Mouse (Mus musculus) CH12.LX (cell line): ENCODE data around the gene Scaf4. TPM values are rescaled to one million over a fixed set of nuclear protein-coding genes. Genes with fewer than 3 reads are reported as not detected.
A peak's percentile ranks its signal among the peaks of the same experiment; 100 is the strongest.

ENCODE experiments used
- DNase-seq: peaks from one replicate; pipeline ENCODE4 v3.0.0-alpha.2; 2013; ENCODE audit errors: extremely low read depth
- H3K27ac ChIP-seq: 2 replicates; pipeline ENCODE4 v1.5.1; 2012; ENCODE audit warnings: low read depth, mild to moderate bottlenecking, control low read depth, moderate library complexity; ENCODE audit not compliant: insufficient read depth
- H3K27me3 ChIP-seq: replicated peaks from 2 replicates; pipeline ENCODE3; 2012; ENCODE audit warnings: inconsistent platforms
- H3K36me3 ChIP-seq, 2 experiments: replicated peaks in 1 of 2; 2 replicates each; pipeline versions ENCODE3 to v1.6.1; 2012; ENCODE audit warnings: inconsistent platforms in 1 of 2, low read length in 1 of 2, mild to moderate bottlenecking in 1 of 2, mixed read lengths in 1 of 2, moderate library complexity in 1 of 2; ENCODE audit not compliant: control insufficient read depth in 1 of 2, insufficient read depth in 1 of 2
- H3K4me1 ChIP-seq, 2 experiments: 2 replicates each; pipeline ENCODE4 v1.6.1; 2012; ENCODE audit warnings: inconsistent platforms in 1 of 2, moderate library complexity in 1 of 2; ENCODE audit not compliant: insufficient read depth in 2 of 2, control insufficient read depth in 1 of 2
- H3K4me2 ChIP-seq: 2 replicates; pipeline ENCODE4 v1.6.1; 2012; ENCODE audit warnings: low read depth, mild to moderate bottlenecking, control low read depth; ENCODE audit not compliant: poor library complexity, insufficient read depth, severe bottlenecking
- H3K4me3 ChIP-seq, 3 experiments: fragments of 150-350 bp in 1 of 3; sonication (generic) in 1 of 3; replicated peaks in 1 of 3; 2 replicates each; pipeline versions ENCODE3 to v1.5.1; 2011 to 2012; ENCODE audit warnings: low read depth in 2 of 3, low read length in 2 of 3, mild to moderate bottlenecking in 2 of 3, moderate library complexity in 2 of 3, control low read depth in 1 of 3, improper control_type of control experiment in 1 of 3, inconsistent platforms in 1 of 3, mixed read lengths in 1 of 3; ENCODE audit not compliant: poor library complexity in 1 of 3
- H3K79me2 ChIP-seq: replicated peaks from 2 replicates; pipeline ENCODE4 v1.6.1; 2012; ENCODE audit warnings: mild to moderate bottlenecking, moderate library complexity; ENCODE audit not compliant: control insufficient read depth, poor library complexity, insufficient read depth, severe bottlenecking; ENCODE audit errors: extremely low read depth
- H3K9ac ChIP-seq: 2 replicates; pipeline ENCODE4 v1.6.1; 2012; ENCODE audit warnings: low read depth, mild to moderate bottlenecking, control low read depth, moderate library complexity; ENCODE audit not compliant: insufficient read depth
- H3K9me3 ChIP-seq: replicated peaks from 2 replicates; pipeline ENCODE3; 2012; ENCODE audit warnings: low read length, inconsistent platforms, mixed read lengths
- BHLHE40 ChIP-seq: IDR thresholded peaks from 2 replicates; pipeline ENCODE4 v1.6.1; 2011; ENCODE audit warnings: mild to moderate bottlenecking, low read depth, low read length, improper control_type of control experiment
- CHD1 ChIP-seq: IDR thresholded peaks from 2 replicates; pipeline ENCODE4 v1.6.1; 2012; ENCODE audit warnings: low read depth, low read length, improper control_type of control experiment, inconsistent platforms
- CHD2 ChIP-seq: IDR thresholded peaks from 2 replicates; pipeline ENCODE4 v1.6.1; 2011; ENCODE audit warnings: low read length, improper control_type of control experiment
- CTCF ChIP-seq, 2 experiments: IDR thresholded peaks in 1 of 2; conservative IDR thresholded peaks in 1 of 2; 2 replicates each; pipeline ENCODE4 v1.5.1; 2011 to 2012; ENCODE audit warnings: low read depth in 2 of 2, low read length in 2 of 2, improper control_type of control experiment in 1 of 2, inconsistent platforms in 1 of 2, mild to moderate bottlenecking in 1 of 2, moderate library complexity in 1 of 2
- E2F4 ChIP-seq: IDR thresholded peaks from 2 replicates; pipeline ENCODE4 v1.6.1; 2011; ENCODE audit warnings: low read depth, low read length, improper control_type of control experiment; ENCODE audit not compliant: insufficient replicate concordance
- ELF1 ChIP-seq: IDR thresholded peaks from 2 replicates; pipeline ENCODE4 v1.6.1; 2014; ENCODE audit warnings: low read depth, mild to moderate bottlenecking, inconsistent platforms, low read length, improper control_type of control experiment
- EP300 ChIP-seq: IDR thresholded peaks from 2 replicates; pipeline ENCODE4 v1.6.1; 2011; ENCODE audit warnings: low read length, improper control_type of control experiment
- ETS1 ChIP-seq: conservative IDR thresholded peaks from 2 replicates; pipeline ENCODE4 v1.6.1; 2012; ENCODE audit warnings: low read depth, mild to moderate bottlenecking, inconsistent platforms, low read length, improper control_type of control experiment, moderate library complexity
- GABPA ChIP-seq: IDR thresholded peaks from 2 replicates; pipeline ENCODE4 v1.6.1; 2012; ENCODE audit warnings: low read depth, low read length, improper control_type of control experiment, inconsistent platforms; ENCODE audit not compliant: insufficient replicate concordance
- HCFC1 ChIP-seq: IDR thresholded peaks from 2 replicates; pipeline ENCODE4 v1.6.1; 2012; ENCODE audit warnings: low read depth, mild to moderate bottlenecking, inconsistent platforms, low read length, improper control_type of control experiment
- IRF4 ChIP-seq: IDR thresholded peaks from 2 replicates; pipeline ENCODE4 v1.6.1; 2014; ENCODE audit warnings: low read depth, mild to moderate bottlenecking, inconsistent platforms, low read length, improper control_type of control experiment
- JUN ChIP-seq: IDR thresholded peaks from 2 replicates; pipeline ENCODE4 v1.6.1; 2011; ENCODE audit warnings: low read depth, mild to moderate bottlenecking, low read length, improper control_type of control experiment, moderate library complexity; ENCODE audit not compliant: insufficient read depth
- KAT2A ChIP-seq: IDR thresholded peaks from 2 replicates; pipeline ENCODE4 v1.6.1; 2012; ENCODE audit warnings: low read length, improper control_type of control experiment, inconsistent platforms; ENCODE audit not compliant: insufficient replicate concordance
- MAX ChIP-seq: IDR thresholded peaks from 2 replicates; pipeline ENCODE4 v1.6.1; 2011; ENCODE audit warnings: low read length, improper control_type of control experiment
- MAZ ChIP-seq: IDR thresholded peaks from 2 replicates; pipeline ENCODE4 v1.6.1; 2012; ENCODE audit warnings: low read depth, mild to moderate bottlenecking, inconsistent platforms, low read length, improper control_type of control experiment, moderate library complexity
- MXI1 ChIP-seq: IDR thresholded peaks from 2 replicates; pipeline ENCODE4 v1.6.1; 2011; ENCODE audit warnings: mild to moderate bottlenecking, low read depth, low read length, improper control_type of control experiment
- NELFE ChIP-seq: IDR thresholded peaks from 2 replicates; pipeline ENCODE4 v1.6.1; 2011; ENCODE audit warnings: low read depth, low read length, improper control_type of control experiment
- POLR2A ChIP-seq: IDR thresholded peaks from 2 replicates; pipeline ENCODE4 v1.6.1; 2011; ENCODE audit warnings: low read depth, mild to moderate bottlenecking, improper control_type of control experiment, low read length
- POLR2AphosphoS2 ChIP-seq: IDR thresholded peaks from 2 replicates; pipeline ENCODE4 v1.6.1; 2011; ENCODE audit warnings: low read depth, low read length, improper control_type of control experiment
- RAD21 ChIP-seq: IDR thresholded peaks from 2 replicates; pipeline ENCODE4 v1.6.1; 2011; ENCODE audit warnings: low read depth, mild to moderate bottlenecking, low read length, improper control_type of control experiment, moderate library complexity
- RCOR1 ChIP-seq: conservative IDR thresholded peaks from 2 replicates; pipeline ENCODE4 v1.6.1; 2012; ENCODE audit warnings: low read depth, mild to moderate bottlenecking, inconsistent platforms, low read length, improper control_type of control experiment
- SIN3A ChIP-seq: IDR thresholded peaks from 2 replicates; pipeline ENCODE4 v1.6.1; 2012; ENCODE audit warnings: low read length, improper control_type of control experiment, inconsistent platforms
- SMC3 ChIP-seq: IDR thresholded peaks from 2 replicates; pipeline ENCODE4 v1.6.1; 2011; ENCODE audit warnings: low read depth, low read length, improper control_type of control experiment
- USF2 ChIP-seq: conservative IDR thresholded peaks from 2 replicates; pipeline ENCODE4 v1.6.1; 2011; ENCODE audit warnings: low read depth, low read length, improper control_type of control experiment
- ZC3H11A ChIP-seq: IDR thresholded peaks from 2 replicates; pipeline ENCODE4 v1.6.1; 2012; ENCODE audit warnings: low read depth, mild to moderate bottlenecking, inconsistent platforms, low read length, improper control_type of control experiment
- ZMIZ1 ChIP-seq: IDR thresholded peaks from 2 replicates; pipeline ENCODE4 v1.6.1; 2012; ENCODE audit warnings: low read depth, mild to moderate bottlenecking, inconsistent platforms, low read length, improper control_type of control experiment
- ZNF384 ChIP-seq: IDR thresholded peaks from 2 replicates; pipeline ENCODE4 v1.6.1; 2012; ENCODE audit warnings: low read depth, low read length, improper control_type of control experiment, inconsistent platforms
- dilution Hi-C: fragments of 300-500 bp; cut with MboI; formaldehyde crosslinking; loops from 2 replicates; pipeline ENCODE4 v1.14.3; 2020; ENCODE audit warnings: low sequenced_read_pairs; ENCODE audit not compliant: extremely low pct_unique_long_range_greater_than_20kb, extremely low pct_ligation_motif_present
- in situ Hi-C: fragments of 300-500 bp; cut with MboI; formaldehyde crosslinking; loops from 3 replicates; pipeline ENCODE4 v1.14.3; 2019; ENCODE audit warnings: low sequenced_read_pairs, low pct_ligation_motif_present, low pct_unique_long_range_greater_than_20kb, mixed read lengths
- polyA plus RNA-seq: library from polyadenylated mRNA; unstranded; fragments of >175 nt; gene quantifications from 2 replicates; pipeline ENCODE4 v1.2.1, GENCODE M21; 2012; ENCODE audit warnings: low read depth; ENCODE audit not compliant: insufficient read length
- total RNA-seq, 2 experiments: library from RNA; depleted of rRNA; stranded (reverse); fragments of 300-350 nt in 1 of 2; fragments of >200 nt in 1 of 2; gene quantifications; 2 replicates each; pipeline ENCODE4 v1.2.3; 2012 to 2014

Gene Scaf4
- total and polyA plus RNA-seq, 3 experiments = 6.0 to 60.4 (median 17.5) TPM

DNA sequence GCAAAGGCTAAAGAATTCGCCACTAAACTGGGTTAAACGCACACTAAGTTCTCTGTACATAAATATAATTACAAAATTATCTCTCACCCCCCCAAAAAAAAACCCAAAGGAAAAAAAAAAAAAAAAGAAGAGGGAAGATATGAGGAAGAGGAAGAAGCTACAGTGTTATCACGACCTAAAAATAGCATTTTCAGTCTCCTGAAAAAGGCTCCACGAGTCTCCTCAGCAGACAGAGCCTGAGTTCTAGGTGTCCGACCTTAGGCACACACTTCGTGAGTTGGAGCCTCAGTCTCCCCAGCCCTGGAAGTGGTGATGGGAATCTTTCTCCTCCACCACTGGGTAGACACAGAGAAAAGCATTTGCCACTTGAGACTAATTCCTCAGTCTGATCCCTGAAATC, 85.7 kb downstream of the Scaf4 start:
- no peaks in the 10 kb centered on the region for H3K79me2 ChIP-seq
- H3K9ac ChIP-seq = no peak overlapping the region
- no peak overlapping the region for H3K27ac ChIP-seq
- H3K4me1 ChIP-seq = peaks cover 24 to 25% of the 10 kb centered on the region in 2 experiments
- H3K27me3 ChIP-seq = peaks cover 8% of the 10 kb centered on the region
- TF ChIP-seq GABPA = no peak
- in situ Hi-C loops = loop anchor here (25.0 kb wide), 1 partner anchor 1811 kb away; no protein-coding TSS in a partner anchor
- H3K4me3 ChIP-seq = no peak overlapping the region
- no peak for DNase-seq
- H3K9me3 ChIP-seq = no peaks in the 10 kb centered on the region
- dilution Hi-C loops = no loop called here
- no peaks in the 10 kb centered on the region for H3K36me3 ChIP-seq
- H3K4me2 ChIP-seq = no peak overlapping the region

DNA sequence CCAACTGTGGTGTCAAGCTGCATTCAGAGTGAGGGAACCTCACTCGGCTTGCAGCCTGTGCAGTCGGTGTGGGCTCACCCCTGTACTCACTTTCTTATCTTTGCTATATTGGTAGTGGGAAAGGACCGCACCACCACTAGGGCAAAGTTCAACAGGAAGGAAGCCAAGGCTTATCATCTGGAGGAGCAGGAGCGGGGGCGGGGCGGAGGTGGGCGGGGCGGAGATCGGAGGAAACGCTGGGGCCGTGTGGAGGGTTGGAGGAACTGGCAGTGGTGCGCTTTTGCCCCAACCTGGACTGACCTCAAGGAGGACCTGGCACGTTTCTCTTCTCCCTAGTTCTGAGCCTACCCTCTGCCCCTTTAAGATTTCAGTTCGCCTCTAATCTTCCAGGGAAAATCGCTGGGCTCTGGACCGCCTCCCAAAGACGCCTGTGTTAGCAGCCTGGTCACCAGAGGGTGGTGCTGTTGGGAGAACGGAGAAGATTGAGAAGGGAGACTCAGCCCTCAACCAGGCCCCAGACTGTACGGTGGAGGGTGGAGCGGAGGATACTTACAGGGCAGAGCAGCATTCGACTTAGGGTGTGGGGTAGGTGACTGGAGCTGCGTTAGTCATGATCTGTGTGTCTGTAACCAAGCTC, 86.8 kb downstream of the Scaf4 start:
- dilution Hi-C loops (no loop called here), in situ Hi-C loops (loop anchor here (25.0 kb wide), 1 partner anchor 1810 kb away; no protein-coding TSS in a partner anchor)
- Histone ChIP-seq H3K4me2 (peak overlapping the region; percentile 82), H3K27me3 (peaks cover 11% of the 10 kb centered on the region), H3K9me3 (no peaks in the 10 kb centered on the region), H3K4me1 (peaks cover 24 to 25% of the 10 kb centered on the region in 2 experiments), H3K79me2 (no peaks in the 10 kb centered on the region), H3K27ac (0 out of 2 replicates have a peak overlapping the region, but pooled peaks have one; percentile 1), H3K36me3 (no peaks in the 10 kb centered on the region), H3K4me3 (peak overlapping the region; percentile 38 to 44 (median 40)), H3K9ac (peak overlapping the region; percentile 22; the same call in 1 of the 2 replicates)
- DNase-seq = peak; percentile 83
- TF ChIP-seq HCFC1 (peak; percentile 62), CTCF (conservative IDR thresholded peaks at IDR 0.05 in 1 of 2, IDR thresholded peaks at IDR 0.05 in 1 of 2; ENCODE audit: low read depth in 2 of 2, low read length in 2 of 2) (peak; percentile 13 to 77; a peak in 2 of 4 replicates), KAT2A (0 out of 2 replicates have a peak, but pooled peaks have one; percentile 4), E2F4 (no peak), RAD21 (peak; percentile 49), NELFE (peak; percentile 66; the same call in 1 of the 2 replicates), ZNF384 (no peak), ETS1 (peak; percentile 28; the same call in 1 of the 2 replicates), MAX (peak; percentile 34; the same call in 1 of the 2 replicates), MXI1 (peak; percentile 21; the same call in 1 of the 2 replicates), IRF4 (peak; percentile 9; the same call in 1 of the 2 replicates), SIN3A (0 out of 2 replicates have a peak, but pooled peaks have one; percentile 57), BHLHE40 (peak; percentile 66), POLR2A (peak; percentile 76), EP300 (peak; percentile 10; the same call in 1 of the 2 replicates), RCOR1 (no peak), POLR2AphosphoS2 (no peak), CHD1 (no peak), USF2 (no peak), ZC3H11A (no peak), GABPA (no peak), CHD2 (peak; percentile 28; the same call in 1 of the 2 replicates), MAZ (0 out of 2 replicates have a peak, but pooled peaks have one; percentile 78), ZMIZ1 (peak; percentile 72), ELF1 (peak; percentile 50), SMC3 (peak; percentile 55), JUN (no peak)
